ENCODE assay signal across 14 mouse cellular contexts in the genomic region with DNA sequence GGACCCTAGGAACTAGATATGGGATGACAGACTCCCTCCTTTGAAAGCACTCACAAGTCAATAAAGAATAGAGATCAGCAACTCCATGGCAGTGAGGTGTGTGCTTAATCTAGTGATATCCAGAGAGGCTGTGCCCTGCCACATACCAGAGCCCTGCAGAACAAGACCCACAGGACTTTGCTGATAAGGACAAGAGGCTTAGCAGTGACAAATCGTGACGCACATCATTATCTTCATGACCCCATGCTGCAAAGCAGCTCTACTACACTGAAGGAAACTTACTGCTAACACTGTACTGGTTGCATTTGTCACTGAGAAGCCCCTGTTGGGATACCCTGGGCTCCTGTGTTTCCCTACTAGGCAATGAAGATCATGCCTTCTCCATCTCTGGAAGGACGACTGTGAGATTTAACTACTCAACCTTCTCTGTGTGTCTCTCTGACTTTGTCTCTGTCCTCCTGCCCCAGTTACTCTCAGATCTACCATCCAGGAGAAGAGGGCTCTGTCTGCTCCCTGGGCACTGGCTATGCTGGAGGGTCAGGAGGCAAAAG. TPM values are rescaled to one million over a fixed set of nuclear protein-coding genes. Genes with fewer than 3 reads are reported as not detected.
A peak's percentile ranks its signal among the peaks of the same experiment; 100 is the strongest.
DNase-seq lines count a peak whose midpoint lies in the region; ATAC-seq lines count a peak whose summit lies in the region.
"Had no signal": no experiment of that assay in that cellular context is flagged by ENCODE, and none has a peak within 500 bp of the region (broad histone marks: within the 10 kb centered on the region; RNA-seq: fewer than 3 reads in every experiment).

No protein-coding gene starts in this region.

- H3K27ac ChIP-seq in stomach, embryonic 14.5 days (ENCODE audit: low read length), result no peak overlapping the region
- H3K27ac ChIP-seq: hindbrain, embryonic 12.5 days; limb, embryonic 10.5 days; macrophage had no signal

- 66% methylated on average over 3 of the region's 3 CpGs for WGBS in stomach, embryonic 14.5 days

- H3K9me3 ChIP-seq in stomach, embryonic 14.5 days (ENCODE audit: control insufficient read depth, low read depth, low read length), result no peaks in the 10 kb centered on the region
- H3K9me3 ChIP-seq: hindbrain, embryonic 12.5 days; limb, embryonic 10.5 days had no signal

- peak; percentile 80; the same call in 1 of the 2 replicates for ATAC-seq in stomach, embryonic 14.5 days (ENCODE audit: insufficient number of reproducible peaks, insufficient read depth, low FRiP score, low read depth)
- ATAC-seq in inflammation-experienced regulatory T-cells, adult 6 months, result no peak

- intact Hi-C loops in heart, postnatal 10 days (cut with DNase I), result loop anchor here (5.0 kb wide), 1 partner anchor 65 kb away; no protein-coding TSS in a partner anchor

- H3K4me2 ChIP-seq in stomach, embryonic 14.5 days (replicated peaks; ENCODE audit: low read depth, low read length), result no peak overlapping the region
- H3K4me2 ChIP-seq: hindbrain, embryonic 12.5 days had no signal

- no peak overlapping the region for H3K4me3 ChIP-seq in stomach, embryonic 14.5 days (ENCODE audit: low read depth, low read length)
- H3K4me3 ChIP-seq: hindbrain, embryonic 12.5 days; limb, embryonic 10.5 days had no signal

- peak; percentile 26 for DNase-seq in adrenal gland, adult 8-10 months
- DNase-seq in adrenal gland, adult 18-20 months (ENCODE audit: low spot score in 2 of 2), result no peak
- peak; percentile 69 for DNase-seq in c-Kit-positive CD71-positive TER-119-positive erythroid progenitor cells, embryonic 14.5 days (ENCODE audit: low spot score)
- peak; percentile 51 to 68 for DNase-seq in heart, postnatal 10 days
- DNase-seq in cerebellum, adult 8-10 months, result no peak
- DNase-seq in thymus, postnatal 14 days, result no peak
- DNase-seq: cerebellum, adult 18-20 months; kidney, adult 9 months; layer of hippocampus, adult 9-11 months had no signal

- H3K4me1 ChIP-seq in stomach, embryonic 14.5 days (ENCODE audit: control insufficient read depth, insufficient read depth, low read length), result no peaks in the 10 kb centered on the region
- H3K4me1 ChIP-seq: limb, embryonic 10.5 days had no signal

- H3K9ac ChIP-seq in stomach, embryonic 14.5 days (replicated peaks; ENCODE audit: low read depth, low read length), result no peak overlapping the region
- H3K9ac ChIP-seq: hindbrain, embryonic 12.5 days had no signal

- no peaks in the 10 kb centered on the region for H3K27me3 ChIP-seq in stomach, embryonic 14.5 days (ENCODE audit: control insufficient read depth, insufficient read depth, low read length)
- H3K27me3 ChIP-seq: hindbrain, embryonic 12.5 days had no signal

- H3K36me3 ChIP-seq in stomach, embryonic 14.5 days (ENCODE audit: control insufficient read depth, insufficient read depth, low read length), result no peaks in the 10 kb centered on the region
- H3K36me3 ChIP-seq: hindbrain, embryonic 12.5 days; limb, embryonic 10.5 days had no signal

RNA-seq across cellular contexts. Expression of gene Ryr2, which starts 25.5 kb away (rescaled TPM):
- 10 to 100 TPM; 12.9 to 33.9 (median 20.0) TPM for total RNA-seq in adrenal gland, adult 8-10 months (2022)
- total RNA-seq in adrenal gland, adult 18-20 months (2021), result 10 to 100 TPM; 12.3 to 20.0 TPM
- 100 to 1,000 TPM; 767 to 773 TPM for total RNA-seq in heart, postnatal 10 days (2021)
- 2.2 and 2.6 TPM in 2 replicates for polyA plus RNA-seq in stomach, embryonic 14.5 days (2014; fragmentation: Nextera tagmentation; extraction: Ambion mirVana)
- not detected for polyA plus RNA-seq in inflammation-experienced regulatory T-cells, adult 6 months (2017; shearing (Covaris generic))
- polyA plus RNA-seq: macrophage had no signal

Comparison
In these comparisons a context has a peak if more than half of its experiments do, and no peak if none do; other contexts are left out.
1. DNase-seq: peak in adrenal gland, adult 8-10 months (single experiment), c-Kit-positive CD71-positive TER-119-positive erythroid progenitor cells, embryonic 14.5 days (single experiment) and heart, postnatal 10 days (2 of 2); none in adrenal gland, adult 18-20 months (0 of 2), cerebellum, adult 8-10 months (single experiment) and thymus, postnatal 14 days (single experiment).
2. RNA of gene Ryr2, which starts 25.5 kb away (total RNA-seq): 767 to 773 TPM in heart, postnatal 10 days; 12.9 to 33.9 TPM in adrenal gland, adult 8-10 months and 12.3 to 20.0 TPM in adrenal gland, adult 18-20 months; every median in the first group is over 10 times any median in the second.